Mouse (Mus musculus) gastrocnemius, postnatal 4 days (tissue): ENCODE data around the gene Gm42906. TPM values are rescaled to one million over a fixed set of nuclear protein-coding genes. Genes with fewer than 3 reads are reported as not detected.

ENCODE experiments used
- DNase-seq, 2 experiments: peaks; one replicate each; pipeline ENCODE4 v3.0.0; 2021 to 2022; ENCODE audit warnings: low spot score in 2 of 2, mixed read lengths in 2 of 2
- total RNA-seq, 2 experiments: library from RNA; stranded (reverse); gene quantifications; 2 replicates each; pipeline ENCODE4 v1.2.3; 2021

Gene Gm42906
- total RNA-seq, 2 experiments from 2014 or later, result not detected

GRCm38 (mm10) chr5:151236411-151236810 lies 191.6 kb downstream of the Gm42906 start:
- DNase-seq, result no peak

- DNase-seq, result peak; percentile 37 to 68
Measured at GRCm38 (mm10) chr5:151233400-151234031, 194.4 kb downstream of the Gm42906 start, which contains the start of gene Stard13. TSS of gene Stard13 (minus strand) at chr5:151233836.

GRCm38 (mm10) chr5:151232576-151233299 lies 195.2 kb downstream of the Gm42906 start:
- DNase-seq, result no peak

GRCm38 (mm10) chr5:151231861-151232260 lies 196.1 kb downstream of the Gm42906 start:
- no peak for DNase-seq

GRCm38 (mm10) chr5:151231411-151231810 lies 196.6 kb downstream of the Gm42906 start:
- DNase-seq, result peak in 1 of 2 experiments; percentile 57

- no peak for DNase-seq
Measured at GRCm38 (mm10) chr5:151230427-151230826, 197.5 kb downstream of the Gm42906 start.

- DNase-seq, result no peak
Measured at GRCm38 (mm10) chr5:151228367-151229005, 199.5 kb downstream of the Gm42906 start.

GRCm38 (mm10) chr5:151223696-151224366 lies 204.1 kb downstream of the Gm42906 start:
- DNase-seq, result no peak

GRCm38 (mm10) chr5:151222791-151223190 lies 205.2 kb downstream of the Gm42906 start:
- no peak for DNase-seq

GRCm38 (mm10) chr5:151218689-151219115 lies 209.3 kb downstream of the Gm42906 start:
- DNase-seq, result peak in 1 of 2 experiments; percentile 35

- no peak for DNase-seq
Measured at GRCm38 (mm10) chr5:151213097-151213496, 214.9 kb downstream of the Gm42906 start.

- DNase-seq, result no peak
Measured at GRCm38 (mm10) chr5:151210869-151211268, 217.1 kb downstream of the Gm42906 start.

GRCm38 (mm10) chr5:151210060-151210459 lies 217.9 kb downstream of the Gm42906 start:
- no peak for DNase-seq

GRCm38 (mm10) chr5:151205017-151205416 lies 222.9 kb downstream of the Gm42906 start:
- DNase-seq, result no peak

- no peak for DNase-seq
Measured at GRCm38 (mm10) chr5:151202925-151203324, 225.0 kb downstream of the Gm42906 start.

GRCm38 (mm10) chr5:151201220-151201619 lies 226.7 kb downstream of the Gm42906 start:
- no peak for DNase-seq

- DNase-seq, result no peak
Measured at GRCm38 (mm10) chr5:151199235-151199634, 228.7 kb downstream of the Gm42906 start.

- DNase-seq, result no peak
Measured at GRCm38 (mm10) chr5:151196603-151197272, 231.2 kb downstream of the Gm42906 start.

- no peak for DNase-seq
Measured at GRCm38 (mm10) chr5:151193885-151194520, 234.0 kb downstream of the Gm42906 start.

- no peak for DNase-seq
Measured at GRCm38 (mm10) chr5:151192266-151192665, 235.7 kb downstream of the Gm42906 start.
